Mouse (Mus musculus) E14TG2a.4 (cell line): Measurements from ENCODE around the gene Evi2b.

Source experiments
- H3K27me3 ChIP-seq: 2 replicates; pipeline ENCODE4 v1.6.1; 2014; ENCODE audit warnings: low read length, control low read depth; ENCODE audit not compliant: insufficient read depth
- H3K36me3 ChIP-seq: 2 replicates; pipeline ENCODE4 v1.6.1; 2014; ENCODE audit warnings: low read length, control low read depth; ENCODE audit not compliant: insufficient read depth
- H3K4me1 ChIP-seq: replicated peaks from 2 replicates; pipeline ENCODE4 v1.6.1; 2014; ENCODE audit warnings: low read depth, low read length, control low read depth
- H3K4me3 ChIP-seq: replicated peaks from 2 replicates; pipeline ENCODE4 v1.5.1; 2014; ENCODE audit warnings: mild to moderate bottlenecking, low read length
- H3K9me3 ChIP-seq: 2 replicates; pipeline ENCODE4 v1.6.1; 2014; ENCODE audit warnings: low read length, control low read depth
- CTCF ChIP-seq: conservative IDR thresholded peaks from 2 replicates; pipeline ENCODE4 v1.5.1; 2014; ENCODE audit warnings: low read length
- NANOG ChIP-seq: IDR thresholded peaks from 2 replicates; pipeline ENCODE4 v1.6.1; 2014; ENCODE audit warnings: borderline replicate concordance, low read length, mixed read lengths
- POU5F1 ChIP-seq: IDR thresholded peaks from 2 replicates; pipeline ENCODE4 v1.6.1; 2014; ENCODE audit warnings: low read length, borderline replicate concordance

Gene Evi2b

DNA sequence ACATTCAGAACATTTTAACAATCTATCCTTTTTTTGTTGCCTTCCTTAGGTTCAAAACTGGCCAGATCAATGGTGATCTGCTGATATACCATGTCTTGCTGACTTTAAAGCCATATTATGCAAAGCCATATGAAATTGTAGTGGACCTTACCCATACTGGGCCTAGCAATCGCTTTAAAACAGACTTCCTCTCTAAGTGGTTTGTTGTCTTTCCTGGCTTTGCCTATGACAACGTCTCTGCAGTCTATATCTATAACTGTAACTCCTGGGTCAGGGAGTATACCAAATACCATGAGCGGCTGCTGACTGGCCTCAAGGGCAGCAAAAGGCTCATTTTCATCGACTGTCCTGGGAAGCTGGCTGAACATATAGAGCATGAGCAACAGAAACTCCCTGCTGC is 12.0 kb upstream of the Evi2b start:
- H3K4me1 ChIP-seq = no peaks in the 10 kb centered on the region
- no peak overlapping the region for H3K4me3 ChIP-seq
- peaks cover 5% of the 10 kb centered on the region; the same call in 1 of the 2 replicates for H3K36me3 ChIP-seq
- H3K27me3 ChIP-seq = no peaks in the 10 kb centered on the region
- no peak for TF ChIP-seq POU5F1
- no peak for TF ChIP-seq CTCF
- no peaks in the 10 kb centered on the region for H3K9me3 ChIP-seq

DNA sequence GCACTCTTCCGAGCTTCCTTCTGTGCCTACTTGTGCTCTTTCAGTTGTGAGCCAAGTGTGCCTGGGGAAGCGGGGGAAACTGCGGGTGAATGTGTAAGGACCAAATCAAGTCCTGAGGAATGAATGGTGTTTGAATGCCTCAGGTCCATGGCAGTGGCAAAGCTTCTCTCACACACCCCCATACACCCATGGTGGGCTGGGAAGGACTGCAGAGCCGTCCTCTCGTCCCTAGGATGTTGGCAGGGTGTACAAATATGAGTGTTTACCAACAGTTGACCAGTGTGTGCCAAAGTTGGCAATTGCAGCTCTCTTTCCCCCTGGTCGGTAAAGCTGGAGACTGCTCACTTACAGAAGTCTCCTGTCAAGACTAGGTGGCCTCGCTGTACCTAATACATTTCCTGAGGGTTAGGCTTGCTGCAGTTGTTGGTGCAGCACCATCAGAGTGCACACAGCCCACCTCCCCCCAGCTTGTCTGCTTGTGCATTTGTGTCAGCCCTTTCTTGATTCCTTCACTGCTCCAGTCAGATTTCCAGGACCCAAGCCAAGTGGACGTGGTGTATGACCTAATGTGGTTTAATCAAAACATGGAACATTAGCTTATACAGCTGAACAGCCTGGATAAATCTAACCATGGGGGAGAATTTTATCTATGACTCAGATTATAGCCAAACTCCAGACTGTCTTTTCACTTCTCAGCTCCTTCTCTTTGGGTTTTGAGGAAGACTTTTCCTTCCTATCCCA is 10.6 kb upstream of the Evi2b start:
- Histone ChIP-seq H3K27me3 (no peaks in the 10 kb centered on the region), H3K9me3 (no peaks in the 10 kb centered on the region), H3K4me1 (no peaks in the 10 kb centered on the region), H3K36me3 (peaks cover 5% of the 10 kb centered on the region; the same call in 1 of the 2 replicates), H3K4me3 (no peak overlapping the region)
- TF ChIP-seq POU5F1 (no peak), NANOG (no peak), CTCF (no peak)

DNA sequence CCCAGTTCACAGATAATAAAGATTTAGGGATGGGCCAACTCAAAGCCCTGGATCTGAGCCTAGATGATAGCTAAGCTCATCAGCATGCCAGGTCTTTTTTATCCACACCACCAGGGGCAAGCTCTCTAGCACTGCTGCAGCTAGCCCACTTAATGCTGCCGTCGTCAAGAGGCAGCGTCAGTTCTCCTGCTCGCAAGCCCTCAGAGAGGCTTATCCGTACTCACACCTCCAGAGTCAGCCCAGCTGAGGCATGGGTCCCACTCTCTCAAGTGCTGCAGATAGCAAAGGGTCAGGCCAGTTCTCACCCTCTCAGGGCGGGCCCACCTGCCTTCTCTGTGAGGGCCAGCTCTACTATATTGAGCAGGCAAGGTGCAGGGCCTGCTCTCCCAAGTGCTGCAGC is 9.7 kb upstream of the Evi2b start:
- no peaks in the 10 kb centered on the region for H3K9me3 ChIP-seq
- H3K36me3 ChIP-seq = peaks cover 5% of the 10 kb centered on the region; the same call in 1 of the 2 replicates
- no peaks in the 10 kb centered on the region for H3K4me1 ChIP-seq
- H3K27me3 ChIP-seq = no peaks in the 10 kb centered on the region
- TF ChIP-seq POU5F1 = no peak
- no peak for TF ChIP-seq NANOG
- TF ChIP-seq CTCF = no peak
- H3K4me3 ChIP-seq = no peak overlapping the region

DNA sequence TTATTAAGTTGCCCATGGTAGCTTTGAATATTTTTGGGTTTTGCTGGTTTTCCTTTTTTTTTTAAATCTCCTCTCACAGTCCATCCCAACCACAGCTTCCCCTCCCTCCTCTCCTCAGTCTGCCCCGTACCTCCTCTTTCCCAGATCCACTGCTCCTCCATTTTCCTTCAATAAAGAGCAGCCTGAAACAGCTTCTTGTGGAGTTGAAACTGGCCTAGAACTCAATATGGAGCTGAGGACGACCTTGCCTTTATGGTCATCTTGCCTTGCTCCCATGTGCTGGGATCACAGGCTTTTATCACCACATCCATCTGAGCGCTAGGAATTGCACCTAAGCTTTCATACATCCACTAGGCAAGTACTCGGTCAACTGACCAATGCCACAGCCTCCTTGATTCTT is 7.9 kb upstream of the Evi2b start:
- H3K27me3 ChIP-seq = no peaks in the 10 kb centered on the region
- no peak for TF ChIP-seq CTCF
- TF ChIP-seq POU5F1 = no peak
- no peak for TF ChIP-seq NANOG

DNA sequence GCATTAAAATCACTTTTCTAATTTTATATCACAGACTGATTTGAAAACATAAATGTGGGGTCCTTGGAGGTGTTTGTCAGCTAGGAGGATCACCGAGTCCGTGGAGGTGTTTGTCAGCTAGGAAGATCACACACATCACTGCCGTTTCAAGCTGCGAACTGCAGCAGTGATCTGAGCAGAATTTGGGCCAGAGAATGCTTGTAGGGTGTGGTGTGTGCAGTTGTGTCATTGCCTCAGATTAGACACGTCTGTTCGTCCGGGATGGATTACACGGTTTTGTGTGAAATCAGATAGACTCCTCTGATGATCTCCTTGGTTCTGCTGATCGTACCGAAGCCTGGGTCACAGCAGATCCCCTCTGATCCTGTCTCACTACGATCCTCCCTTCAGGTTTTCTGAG is 7.2 kb upstream of the Evi2b start:
- no peak overlapping the region for H3K4me3 ChIP-seq
- H3K4me1 ChIP-seq = no peaks in the 10 kb centered on the region
- no peaks in the 10 kb centered on the region for H3K27me3 ChIP-seq
- H3K9me3 ChIP-seq = no peaks in the 10 kb centered on the region
- TF ChIP-seq CTCF = no peak
- TF ChIP-seq POU5F1 = no peak
- no peak for TF ChIP-seq NANOG
- 0 out of 2 replicates have a peak, but pooled peaks cover 3% of the 10 kb centered on the region for H3K36me3 ChIP-seq

More for the DNA sequence above, 7.9 kb upstream of the Evi2b start:
- H3K36me3 ChIP-seq = 0 out of 2 replicates have a peak, but pooled peaks cover 3% of the 10 kb centered on the region
- no peak overlapping the region for H3K4me3 ChIP-seq
- no peaks in the 10 kb centered on the region for H3K4me1 ChIP-seq
- no peaks in the 10 kb centered on the region for H3K9me3 ChIP-seq

DNA sequence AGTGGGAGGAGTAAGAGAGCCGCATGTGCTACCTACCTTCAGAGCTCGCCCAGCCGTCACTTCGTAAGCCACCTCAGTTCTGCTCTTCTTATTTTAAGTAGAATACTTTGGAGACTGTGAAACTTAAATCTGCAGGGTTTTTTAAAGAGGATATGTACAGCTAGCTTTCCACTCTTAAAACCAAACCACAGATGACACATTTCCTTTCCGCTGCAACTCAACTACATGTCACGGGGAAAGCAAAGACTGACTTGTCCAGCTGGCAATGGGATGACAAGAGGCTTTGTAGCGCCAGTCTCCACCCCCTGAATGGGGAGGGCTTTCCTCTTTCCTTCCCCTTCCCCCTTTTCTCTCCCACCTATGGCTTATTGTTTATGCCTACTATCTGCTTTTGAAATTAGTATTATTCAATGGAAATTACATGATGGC is 6.8 kb upstream of the Evi2b start, which contains the start of the genes Evi2 and Evi2a:
TSS of gene Evi2 (minus strand) at position 257 of the 429 bp plus-strand sequence.
TSS of gene Evi2a (minus strand) at position 277 of the 429 bp plus-strand sequence.
- Histone ChIP-seq H3K4me1 (no peaks in the 10 kb centered on the region), H3K4me3 (no peak within 1 kb of the TSS), H3K9me3 (no peaks in the 10 kb centered on the region), H3K36me3 (0 out of 2 replicates have a peak, but pooled peaks cover 3% of the 10 kb centered on the region), H3K27me3 (no peaks in the 10 kb centered on the region)
- TF ChIP-seq CTCF (no peak), NANOG (no peak), POU5F1 (no peak)

DNA sequence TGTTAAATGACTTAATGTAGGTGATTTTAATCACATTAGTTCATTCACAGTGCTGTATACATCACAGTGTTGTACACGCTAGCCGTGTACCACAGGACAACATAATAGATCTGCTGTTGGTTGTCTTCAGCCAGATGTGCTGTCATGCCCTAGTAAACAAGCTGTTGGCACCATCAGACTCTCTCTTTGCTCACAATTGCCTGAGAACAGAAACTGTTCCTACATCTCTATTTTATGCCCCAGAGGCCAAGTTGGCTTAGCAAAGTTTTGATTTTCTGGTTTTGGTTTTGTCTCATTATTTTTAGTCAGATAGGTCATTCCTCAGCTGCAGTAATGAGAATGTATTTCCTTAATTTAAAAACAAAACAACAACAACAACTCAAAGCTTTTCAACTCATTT is 6.2 kb upstream of the Evi2b start:
- Histone ChIP-seq H3K4me3 (no peak overlapping the region), H3K9me3 (no peaks in the 10 kb centered on the region), H3K27me3 (no peaks in the 10 kb centered on the region), H3K36me3 (0 out of 2 replicates have a peak, but pooled peaks cover 3% of the 10 kb centered on the region), H3K4me1 (no peaks in the 10 kb centered on the region)
- TF ChIP-seq CTCF (no peak), NANOG (no peak), POU5F1 (no peak)

DNA sequence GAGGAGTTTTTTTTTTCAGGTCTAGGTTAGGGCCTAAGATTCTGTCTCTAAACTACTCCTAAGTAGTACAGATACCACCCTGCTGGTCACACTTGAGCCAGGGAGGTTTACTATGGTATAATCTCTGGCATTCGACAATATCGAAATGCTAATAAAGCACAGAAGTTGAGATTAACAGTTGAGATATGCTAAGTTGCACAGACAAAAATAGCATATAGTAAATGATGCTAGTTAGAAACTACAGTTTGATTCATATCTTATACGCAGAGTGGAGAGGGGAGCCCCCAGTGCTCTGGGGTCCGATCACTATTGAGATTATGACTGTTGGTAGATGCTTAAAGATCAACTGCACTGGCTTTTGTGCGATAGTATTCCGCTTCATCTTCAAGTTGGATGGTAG is 5.7 kb upstream of the Evi2b start:
- no peaks in the 10 kb centered on the region for H3K9me3 ChIP-seq
- no peak for TF ChIP-seq NANOG
- no peak for TF ChIP-seq POU5F1
- no peak for TF ChIP-seq CTCF
- no peaks in the 10 kb centered on the region for H3K27me3 ChIP-seq

DNA sequence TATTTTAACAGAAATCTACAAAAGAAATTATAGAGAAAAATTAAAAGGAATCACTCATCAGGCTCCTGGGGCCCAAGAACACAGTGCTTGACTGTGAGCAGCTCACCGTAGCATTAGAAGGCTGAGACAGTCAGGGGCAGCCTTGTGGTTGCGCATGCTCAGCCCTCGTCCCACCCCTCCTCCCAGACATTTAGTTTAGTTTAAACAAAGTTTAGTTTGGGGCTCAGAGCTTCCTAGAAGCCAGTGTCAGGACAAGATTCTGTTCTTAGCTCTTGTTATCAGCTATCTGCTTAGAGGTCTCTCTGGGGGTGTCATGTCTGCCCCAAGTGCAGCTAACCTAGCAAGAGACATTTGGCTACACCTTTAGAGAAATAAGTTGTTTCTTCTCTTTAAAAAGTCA is 5.0 kb upstream of the Evi2b start:
- no peaks in the 10 kb centered on the region for H3K9me3 ChIP-seq

More for the DNA sequence above, 5.7 kb upstream of the Evi2b start:
- no peaks in the 10 kb centered on the region for H3K4me1 ChIP-seq
- no peak overlapping the region for H3K4me3 ChIP-seq
- 0 out of 2 replicates have a peak, but pooled peaks cover 3% of the 10 kb centered on the region for H3K36me3 ChIP-seq

More for the DNA sequence above, 5.0 kb upstream of the Evi2b start:
- TF ChIP-seq CTCF (no peak), NANOG (no peak), POU5F1 (no peak)
- Histone ChIP-seq H3K4me1 (no peaks in the 10 kb centered on the region), H3K4me3 (no peak overlapping the region), H3K36me3 (0 out of 2 replicates have a peak, but pooled peaks cover 3% of the 10 kb centered on the region), H3K27me3 (no peaks in the 10 kb centered on the region)
